Mouse (Mus musculus): Measurements from ENCODE around the gene Gp9. TPM values are rescaled to one million over a fixed set of nuclear protein-coding genes. Genes with fewer than 3 reads are reported as not detected.

The Gp9 gene
- total RNA-seq, 2 experiments from 2014 or later = 2.2 to 2.3 TPM

DNA sequence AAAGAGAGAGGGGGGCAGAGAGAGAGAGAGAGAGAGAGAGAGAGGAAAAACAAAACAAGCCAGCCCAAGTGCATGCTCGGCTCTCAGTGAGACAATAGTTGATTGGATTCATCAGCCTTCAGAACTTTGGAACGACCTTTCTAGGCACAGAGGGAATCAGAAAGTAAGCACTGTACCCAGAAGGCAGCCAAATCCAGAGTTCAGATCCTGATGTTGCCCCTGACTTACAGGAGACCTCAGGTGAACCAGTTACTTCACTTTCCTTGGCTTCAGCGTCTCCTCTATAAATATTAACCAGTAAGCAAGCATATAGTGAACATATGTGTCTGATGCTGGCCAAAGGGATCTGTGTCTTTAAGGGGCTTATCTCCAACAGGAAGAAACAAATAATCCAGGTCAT is 30.6 kb downstream of the Gp9 start:
- ATAC-seq (replicated peaks; ENCODE audit: poor library complexity) = no peak

DNA sequence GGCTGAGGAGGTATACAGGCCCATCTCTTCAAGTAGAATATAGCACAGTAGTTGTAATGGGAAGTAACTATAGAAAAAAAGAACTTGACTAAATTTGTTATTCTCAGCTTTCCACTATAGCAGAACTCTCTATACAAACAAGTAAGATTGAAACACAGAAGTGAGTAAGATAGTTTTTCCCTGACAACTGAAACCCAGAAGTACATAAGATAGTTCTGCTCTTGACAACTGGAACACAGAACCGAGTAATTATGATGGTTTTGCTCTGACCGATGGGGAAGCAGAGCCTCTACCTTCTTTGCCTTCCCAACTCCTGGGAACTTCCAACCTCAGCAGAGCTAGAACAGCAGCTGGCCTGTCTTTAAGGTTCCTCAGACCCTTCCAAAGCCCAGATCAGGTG is 31.3 kb downstream of the Gp9 start:
- ATAC-seq (replicated peaks; ENCODE audit: poor library complexity) = no peak

DNA sequence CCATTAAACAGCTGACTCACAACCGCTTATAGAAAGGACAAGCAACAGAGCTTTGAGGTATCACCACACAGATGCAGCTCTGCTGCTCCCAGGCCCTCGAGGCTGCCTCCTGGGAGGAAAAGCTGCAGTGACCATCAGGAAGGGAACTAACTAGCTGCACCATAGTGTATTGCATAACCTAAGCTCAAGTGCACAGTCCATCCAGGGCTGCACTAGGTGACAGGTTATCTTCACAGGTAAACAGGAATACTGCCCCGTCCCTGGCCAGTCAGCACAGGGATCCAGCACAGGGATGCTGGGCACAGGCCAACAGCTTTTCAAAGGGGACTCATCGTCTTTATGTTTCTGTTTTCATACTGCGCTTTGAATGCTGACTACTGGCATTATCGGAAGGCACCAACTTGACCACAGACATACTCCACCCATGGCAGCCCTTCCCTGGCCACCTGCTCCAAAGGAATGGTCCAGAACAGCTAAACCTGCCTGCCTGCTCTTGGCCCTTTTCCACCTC is 31.8 kb downstream of the Gp9 start:
- ATAC-seq (replicated peaks; ENCODE audit: poor library complexity) = peak; percentile 10; the same call in 1 of the 2 replicates

DNA sequence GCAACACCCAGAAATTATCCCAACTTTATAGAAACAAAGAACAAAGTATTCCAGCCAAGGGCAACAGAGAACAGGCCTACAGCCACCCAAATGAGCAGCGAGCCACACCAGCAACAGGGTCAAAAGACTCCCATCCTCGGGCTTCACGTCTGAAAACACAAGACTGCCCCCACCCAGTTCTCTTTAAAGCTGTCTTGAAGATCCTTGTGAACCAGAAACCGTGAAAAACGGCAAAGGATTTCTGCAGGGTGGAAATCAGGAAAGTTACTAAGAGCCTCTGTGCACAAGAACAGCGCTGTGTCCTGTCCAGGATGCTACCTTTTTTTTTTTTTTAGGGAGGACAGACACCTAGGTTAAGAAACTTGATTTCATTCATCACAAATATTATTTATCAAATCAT is 32.4 kb downstream of the Gp9 start:
- ATAC-seq (replicated peaks; ENCODE audit: poor library complexity) = no peak

DNA sequence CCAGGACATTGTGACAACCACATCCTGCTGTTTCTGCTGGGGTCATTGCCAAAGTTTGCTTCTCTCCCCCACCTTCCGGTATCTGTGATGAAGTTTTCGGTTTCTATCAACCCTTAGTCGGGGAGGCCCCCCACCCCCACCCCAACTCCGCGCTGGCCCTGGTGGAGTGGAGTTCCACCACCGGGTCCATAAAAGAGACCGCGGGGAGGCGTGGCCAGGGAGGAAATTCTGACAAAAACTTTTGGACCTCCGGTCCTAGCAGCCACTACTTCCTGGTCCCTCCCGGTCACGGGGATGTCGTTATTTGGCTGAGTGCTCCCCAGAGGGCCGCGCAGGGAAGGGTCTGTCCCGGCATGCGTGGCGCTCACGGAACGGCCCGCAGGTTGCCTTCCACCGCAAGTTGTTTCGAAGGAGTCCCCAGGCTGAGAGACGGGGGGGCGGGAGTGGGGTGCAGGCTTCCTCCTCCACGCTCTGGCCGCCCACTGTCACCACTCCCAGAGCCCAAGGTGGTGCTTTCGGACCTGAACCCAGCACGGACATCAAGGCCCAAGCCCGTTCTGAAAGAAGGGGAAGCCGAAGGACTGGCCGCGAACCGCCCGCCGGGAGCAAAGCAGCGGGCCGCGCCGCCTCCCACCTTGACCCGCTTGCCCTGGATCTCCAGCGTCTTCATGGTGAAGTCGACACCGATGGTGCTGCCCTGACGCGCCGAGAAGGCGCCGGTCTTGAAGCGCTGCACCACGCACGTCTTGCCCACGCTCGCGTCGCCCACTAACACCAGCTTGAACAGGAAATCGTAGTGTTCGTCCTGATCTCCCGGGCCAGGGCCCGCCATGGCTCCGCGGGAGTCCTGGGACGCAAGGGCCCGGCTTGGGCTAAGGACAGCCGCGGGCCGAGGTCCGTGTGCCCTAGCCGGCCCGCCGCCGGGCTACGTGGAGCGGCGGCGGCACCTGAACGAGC is 33.1 kb downstream of the Gp9 start:
- peak; percentile 16 for ATAC-seq (replicated peaks; ENCODE audit: poor library complexity)

DNA sequence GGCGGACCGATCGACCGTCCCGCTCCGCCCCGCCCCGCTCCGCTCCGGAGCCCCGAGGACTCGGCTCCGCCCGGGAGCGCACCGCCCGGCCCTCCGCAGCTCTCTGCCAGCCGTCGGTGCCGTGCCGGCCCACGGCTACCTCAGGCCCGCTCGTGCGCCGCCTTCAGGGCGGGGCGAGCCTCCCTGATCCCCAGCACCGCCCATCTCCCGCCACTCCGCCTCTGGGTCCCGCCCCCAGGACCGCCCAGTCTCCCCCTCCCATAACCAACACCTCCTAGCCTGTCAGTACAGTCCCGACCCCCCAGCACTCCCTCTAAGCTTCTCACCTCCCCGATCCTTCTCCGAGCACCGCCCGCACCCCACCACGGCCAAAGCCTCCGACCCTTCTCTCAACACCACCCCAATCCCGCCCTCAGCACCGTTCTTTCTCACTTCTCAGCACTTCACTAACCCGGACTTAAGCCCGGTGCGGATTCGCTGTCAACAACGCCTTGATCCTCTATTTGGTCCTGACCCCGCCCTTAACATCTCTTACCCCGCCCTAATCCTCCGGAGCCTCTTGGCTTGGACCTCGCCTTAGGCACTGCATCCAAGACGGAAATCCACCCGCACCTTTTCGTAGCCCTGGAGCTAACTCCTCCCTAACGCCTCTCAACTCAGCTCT is 33.9 kb downstream of the Gp9 start, which contains the start of gene Rab43:
Rab43 (minus strand) TSS at position 490 of the 664 bp plus-strand sequence.
- peak; percentile 72 for ATAC-seq (replicated peaks; ENCODE audit: poor library complexity)

DNA sequence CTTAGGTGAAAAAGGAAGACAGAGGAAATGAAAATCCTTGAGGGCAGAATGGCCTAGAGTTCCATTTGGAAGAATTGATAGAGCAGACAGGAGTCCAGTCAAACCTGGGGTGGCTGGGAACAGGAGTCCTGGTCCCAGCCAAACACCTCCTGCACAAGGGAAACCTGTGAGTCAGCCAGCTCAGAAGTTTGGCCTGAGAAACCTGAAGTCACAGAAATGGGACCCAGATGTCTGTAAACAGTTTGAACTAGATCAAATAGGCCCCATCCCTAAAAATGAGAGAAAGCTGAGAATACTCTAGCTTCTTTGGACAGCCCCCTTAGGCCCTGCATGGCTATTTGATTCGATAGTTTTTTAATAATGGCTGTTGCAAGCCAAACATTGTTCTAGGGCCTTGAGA is 34.8 kb downstream of the Gp9 start:
- no peak for ATAC-seq (replicated peaks; ENCODE audit: poor library complexity)

DNA sequence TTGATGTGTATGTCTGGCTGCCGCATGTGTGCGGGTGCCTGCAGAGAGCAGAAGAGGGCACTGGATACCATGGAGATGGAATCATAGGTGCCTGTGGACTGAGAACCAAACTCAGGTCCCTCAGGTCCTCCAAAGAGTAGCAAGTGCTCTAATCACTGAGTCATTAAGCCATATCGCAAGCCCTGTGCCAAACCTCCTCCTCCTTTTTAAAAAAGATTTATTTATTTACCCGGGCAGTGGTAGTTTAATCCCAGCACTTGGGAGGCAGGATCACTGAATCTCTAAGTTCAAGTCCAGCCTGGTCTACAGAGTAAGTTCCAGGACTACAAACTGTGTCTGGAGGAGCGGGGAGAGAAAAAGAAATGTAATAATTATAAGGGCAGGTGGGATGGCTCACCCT is 36.6 kb downstream of the Gp9 start:
- no peak for ATAC-seq (replicated peaks; ENCODE audit: poor library complexity)

DNA sequence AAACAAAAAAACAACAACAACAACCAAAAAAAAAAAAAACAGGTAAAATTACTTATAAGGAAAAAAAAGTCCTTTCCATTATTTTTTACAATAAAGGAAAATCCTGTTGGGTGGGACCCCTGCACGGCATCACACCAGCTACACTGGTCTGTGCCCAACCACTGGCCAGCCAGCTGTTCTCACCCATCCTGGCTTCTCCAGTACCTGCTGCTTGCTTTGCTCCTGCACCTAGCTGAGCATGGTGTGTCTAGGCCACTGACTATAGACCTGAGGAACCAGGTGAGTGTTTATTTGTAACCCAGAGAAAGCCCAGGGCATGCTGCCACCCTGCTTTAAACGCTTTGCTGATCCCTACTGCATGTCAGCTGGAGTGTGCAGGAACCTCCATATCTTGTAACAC is 42.5 kb downstream of the Gp9 start:
- no peak for ATAC-seq (replicated peaks; ENCODE audit: poor library complexity)

Other genes starting within 250 kb of the Gp9 start
- gene Arhgap25, start 244.8 kb upstream of the Gp9 start, total RNA-seq (2015) = 7.0 and 11.0 TPM in 2 replicates
- 23.0 and 30.6 TPM in 2 replicates for gene Arhgap25, start 244.8 kb upstream of the Gp9 start, total RNA-seq (2017)
- gene Prokr1, start 187.3 kb upstream of the Gp9 start, total RNA-seq (2015) = 0.34 and 0.37 TPM in 2 replicates
- 0.17 and 0.24 TPM in 2 replicates for gene Prokr1, start 187.3 kb upstream of the Gp9 start, total RNA-seq (2017)
- gene Aplf, start 105.9 kb upstream of the Gp9 start, total RNA-seq (2015) = 12.4 and 17.0 TPM in 2 replicates
- 24.1 and 25.7 TPM in 2 replicates for gene Aplf, start 105.9 kb upstream of the Gp9 start, total RNA-seq (2017)
- gene Efcc1, start 47.2 kb upstream of the Gp9 start, total RNA-seq (2015) = 0.64 and 1.0 TPM in 2 replicates
- gene Efcc1, start 47.2 kb upstream of the Gp9 start, total RNA-seq (2017) = 2.1 TPM in 2 replicates
- 12.7 and 17.9 TPM in 2 replicates for gene Rab43, start 34.1 kb downstream of the Gp9 start, total RNA-seq (2015)
- 3.5 and 5.1 TPM in 2 replicates for gene Rab43, start 34.1 kb downstream of the Gp9 start, total RNA-seq (2017)
- 2.2 and 3.7 TPM in 2 replicates for gene Gm45140, start 57.7 kb downstream of the Gp9 start, total RNA-seq (2015)
- gene Gm45140, start 57.7 kb downstream of the Gp9 start, total RNA-seq (2017) = 17.4 and 19.9 TPM in 2 replicates
- 27.8 and 32.1 TPM in 2 replicates for gene Isy1, start 60.7 kb downstream of the Gp9 start, total RNA-seq (2015)
- gene Isy1, start 60.7 kb downstream of the Gp9 start, total RNA-seq (2017) = 115 and 136 TPM in 2 replicates
- gene Cnbp, start 73.0 kb downstream of the Gp9 start, total RNA-seq (2015) = 670 and 676 TPM in 2 replicates
- 953 and 1,115 TPM in 2 replicates for gene Cnbp, start 73.0 kb downstream of the Gp9 start, total RNA-seq (2017)
- gene Copg1, start 109.7 kb downstream of the Gp9 start, total RNA-seq (2015) = 40.1 and 43.2 TPM in 2 replicates
- gene Copg1, start 109.7 kb downstream of the Gp9 start, total RNA-seq (2017) = 67.2 and 75.4 TPM in 2 replicates
- 20.9 and 25.5 TPM in 2 replicates for gene Hmces, start 135.9 kb downstream of the Gp9 start, total RNA-seq (2015)
- gene Hmces, start 135.9 kb downstream of the Gp9 start, total RNA-seq (2017) = 34.5 and 37.8 TPM in 2 replicates
- gene H1fx, start 203.6 kb downstream of the Gp9 start, total RNA-seq (2015) = 2.4 and 2.8 TPM in 2 replicates
- gene H1fx, start 203.6 kb downstream of the Gp9 start, total RNA-seq (2017) = 0.68 and 1.7 TPM in 2 replicates

All from megakaryocyte progenitor cell, adult 5-6 weeks (primary cell).